Mouse (Mus musculus): Measurements from ENCODE around the gene Eya2. TPM values are rescaled to one million over a fixed set of nuclear protein-coding genes. Genes with fewer than 3 reads are reported as not detected.

The Eya2 gene
- polyA plus RNA-seq, 1 experiment from 2014 or later: 23.5 TPM

DNA sequence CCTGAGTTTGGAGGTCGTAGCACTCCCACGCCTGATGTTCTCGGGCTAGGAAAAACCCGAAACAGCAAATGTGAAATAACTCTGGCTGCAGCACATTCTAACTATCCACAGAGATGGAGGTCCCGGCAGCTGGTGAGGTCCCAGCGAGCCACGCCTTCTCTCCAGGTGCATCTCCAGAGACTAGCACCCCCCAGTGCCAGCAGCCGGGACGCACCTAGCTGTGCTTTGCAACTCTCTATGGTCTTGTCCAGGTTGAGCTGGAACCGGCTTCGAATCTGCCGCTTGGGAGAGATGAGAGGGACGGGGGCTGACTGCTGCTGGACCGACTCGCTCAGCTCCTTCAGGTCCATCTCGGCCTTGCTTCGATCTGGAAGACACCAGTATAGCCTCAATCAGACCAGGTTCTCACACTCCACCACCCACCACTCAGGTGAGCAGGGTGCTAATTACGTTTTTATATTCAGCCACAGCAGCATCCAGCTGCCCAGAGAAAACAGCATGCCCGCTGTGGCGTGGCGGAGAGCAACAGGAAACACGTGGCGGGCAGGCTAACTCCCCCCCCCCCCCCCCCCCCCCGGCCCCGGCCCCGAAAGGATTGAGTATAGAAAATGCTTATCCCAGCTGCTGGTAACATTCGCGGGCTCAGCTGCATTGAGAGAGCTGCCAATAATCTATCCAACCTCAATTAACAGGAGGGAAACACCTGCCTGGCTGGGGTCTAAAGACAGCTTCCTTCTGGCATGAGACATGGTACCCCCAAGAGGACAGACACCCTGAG lies 220.5 kb downstream of the Eya2 start:
- DNase-seq (ENCODE audit: low spot score): no peak

DNA sequence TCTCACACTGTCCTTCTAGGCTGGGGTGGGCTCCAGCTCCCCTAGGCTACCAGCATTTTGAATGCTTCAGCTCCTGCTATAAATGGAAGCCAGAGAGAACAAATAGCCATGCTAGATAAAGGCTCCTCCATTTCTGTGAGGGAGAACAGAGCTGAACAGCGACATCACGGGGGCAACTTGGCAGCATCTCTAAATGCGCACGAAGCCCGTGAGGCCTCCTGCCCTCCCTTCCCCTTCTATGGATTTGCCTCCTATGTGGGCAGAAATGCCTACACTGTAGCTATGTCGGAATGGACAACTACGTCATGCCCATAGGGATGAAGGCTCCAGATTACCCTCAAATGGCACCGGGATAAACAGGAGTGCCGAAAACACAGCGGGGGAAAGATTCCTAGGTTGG lies 222.6 kb downstream of the Eya2 start:
- DNase-seq (ENCODE audit: low spot score): no peak

DNA sequence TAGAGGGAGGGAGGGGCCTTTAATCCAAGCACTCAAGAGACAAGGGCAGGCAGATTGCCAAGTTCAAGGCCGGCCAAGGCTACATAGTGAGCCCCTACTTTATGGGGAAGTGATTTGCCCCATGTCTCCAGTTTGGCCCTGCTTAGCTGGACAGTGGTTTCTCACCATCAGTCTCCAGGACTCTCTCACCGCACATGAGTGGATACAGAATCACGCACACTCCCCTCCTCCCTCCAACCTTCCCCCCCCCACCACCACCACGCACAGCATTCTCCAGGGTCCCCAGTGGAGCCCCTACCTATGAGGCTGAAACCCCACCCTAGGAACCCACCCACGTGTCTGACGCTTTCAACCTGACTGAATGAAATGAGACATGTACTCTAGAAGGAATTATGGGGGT lies 223.7 kb downstream of the Eya2 start:
- DNase-seq (ENCODE audit: low spot score): no peak

DNA sequence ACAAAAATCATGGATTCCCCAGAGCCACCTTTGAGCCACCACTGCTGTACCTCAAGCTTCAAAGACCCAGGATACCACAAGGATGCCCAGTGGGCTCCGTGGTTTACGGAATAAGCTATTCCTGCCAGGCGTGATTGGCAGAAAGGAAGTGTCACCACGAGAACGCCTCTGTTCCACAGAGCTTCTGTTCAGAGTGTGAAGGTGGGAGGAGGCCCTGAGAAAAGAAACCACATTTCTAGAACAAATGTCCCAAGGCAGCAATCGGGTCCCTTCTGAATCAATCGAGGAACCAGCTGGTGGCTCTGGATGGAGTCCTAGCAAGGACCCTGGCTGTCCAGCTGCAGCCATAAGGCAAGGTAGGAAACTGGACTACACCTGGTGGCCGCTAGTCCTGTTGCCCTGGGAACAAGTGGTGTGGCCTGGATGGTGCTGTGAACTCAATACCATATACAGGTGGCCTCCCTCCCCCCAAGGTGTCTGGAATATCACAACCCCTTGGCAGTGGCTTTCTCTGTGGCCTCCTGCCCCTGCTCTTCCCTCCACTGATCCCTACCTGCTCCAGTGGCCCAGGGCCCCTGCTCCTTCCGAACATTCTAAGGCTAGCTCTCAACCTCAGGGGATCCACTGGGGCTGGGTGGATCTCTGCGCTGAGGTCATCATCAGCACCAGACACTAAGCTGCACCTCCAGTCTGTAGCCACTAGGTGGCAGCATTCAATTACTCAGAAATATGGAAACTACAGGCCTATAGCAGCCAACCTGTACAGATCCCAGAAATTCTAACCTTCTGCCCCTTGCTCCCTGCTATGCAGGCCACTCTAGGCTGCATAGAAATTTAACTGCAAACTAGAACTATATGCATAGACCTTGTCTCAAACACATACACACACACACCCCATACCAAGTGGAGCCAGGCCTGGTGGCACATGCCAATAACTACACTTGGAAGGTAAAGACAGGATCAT lies 224.4 kb downstream of the Eya2 start:
- peak; percentile 77 for DNase-seq (ENCODE audit: low spot score)

DNA sequence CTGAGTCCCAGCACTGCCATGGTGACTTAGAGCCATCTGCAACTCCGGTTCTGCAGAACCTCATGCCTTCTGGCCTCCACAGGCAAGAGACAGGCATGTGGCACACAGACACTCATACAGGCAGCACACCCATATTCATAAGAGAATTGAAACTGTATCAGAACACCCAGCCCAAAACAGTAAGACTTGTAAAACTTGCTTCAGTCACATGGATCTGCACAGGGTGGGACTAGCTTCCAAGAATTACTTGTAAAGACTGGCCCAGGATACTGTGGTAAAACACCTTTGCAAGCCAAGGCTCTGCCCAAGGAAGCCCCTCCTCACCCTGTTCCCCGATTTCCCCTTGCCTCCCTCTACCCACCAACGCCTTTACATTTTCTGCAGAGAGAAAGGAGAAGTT lies 225.2 kb downstream of the Eya2 start:
- DNase-seq (ENCODE audit: low spot score): no peak

DNA sequence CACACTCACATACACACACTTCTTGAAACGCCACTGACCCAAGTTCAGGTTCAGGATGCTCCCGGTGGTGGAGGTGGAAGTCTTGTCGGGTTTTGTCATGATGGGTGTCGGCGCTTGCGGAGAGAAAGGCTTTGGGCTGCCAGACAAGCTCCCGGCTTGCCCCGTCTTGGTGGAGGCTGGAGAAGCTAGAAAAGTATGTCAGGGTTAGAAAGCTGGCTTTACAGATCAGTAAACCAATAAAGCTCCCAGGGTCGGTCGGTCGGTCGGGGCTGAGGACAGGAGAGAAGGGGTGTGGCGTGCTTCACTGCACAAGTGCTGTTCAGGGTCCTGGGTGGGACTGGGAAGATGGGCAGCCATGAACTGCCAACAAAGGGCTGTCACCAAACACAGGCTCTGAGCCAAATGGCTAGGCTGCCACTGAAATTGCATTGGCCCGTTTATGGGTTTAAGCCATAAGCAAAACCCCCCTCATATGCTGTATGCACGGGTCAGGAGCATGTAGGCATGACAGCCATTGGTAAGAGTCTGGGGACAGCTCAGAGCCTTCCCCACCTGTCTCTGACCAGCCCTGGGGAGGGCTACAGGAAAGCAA lies 225.8 kb downstream of the Eya2 start:
- DNase-seq (ENCODE audit: low spot score): no peak

Other genes with a start within 250 kb of the Eya2 start
- gene Zfp663, start 226.3 kb upstream of the Eya2 start, polyA plus RNA-seq (2015; fragmentation: Nextera tagmentation; extraction: Ambion mirVana): 0.14 TPM in 1 of 2 replicates, not detected in the other
- 0.54 and 0.60 TPM in 2 replicates for gene Zfp334, start 206.8 kb upstream of the Eya2 start, polyA plus RNA-seq (2015; fragmentation: Nextera tagmentation; extraction: Ambion mirVana)
- 0.03 TPM in 1 of 2 replicates, not detected in the other for gene Ocstamp, start 194.6 kb upstream of the Eya2 start, polyA plus RNA-seq (2015; fragmentation: Nextera tagmentation; extraction: Ambion mirVana)
- 0.41 and 0.53 TPM in 2 replicates for gene Slc13a3, start 121.8 kb upstream of the Eya2 start, polyA plus RNA-seq (2015; fragmentation: Nextera tagmentation; extraction: Ambion mirVana)
- gene Trp53rka, start 101.7 kb upstream of the Eya2 start, polyA plus RNA-seq (2015; fragmentation: Nextera tagmentation; extraction: Ambion mirVana): 27.3 and 27.4 TPM in 2 replicates
- 0.38 and 0.50 TPM in 2 replicates for gene Slc2a10, start 91.2 kb upstream of the Eya2 start, polyA plus RNA-seq (2015; fragmentation: Nextera tagmentation; extraction: Ambion mirVana)